Mouse (Mus musculus) MN1 (cell line): Measurements from ENCODE around the gene a.
A peak's percentile ranks its signal among the peaks of the same experiment; 100 is the strongest.
"Not testable (repeated sequence)": the region's sequence is repeated elsewhere in the genome, so short reads cannot be mapped to it uniquely, and the experiment has no call there.

Source experiments
- DNase-seq: peaks from one replicate; pipeline ENCODE4 v3.0.0-alpha.2; 2016; ENCODE audit warnings: low spot score

Gene a

DNA sequence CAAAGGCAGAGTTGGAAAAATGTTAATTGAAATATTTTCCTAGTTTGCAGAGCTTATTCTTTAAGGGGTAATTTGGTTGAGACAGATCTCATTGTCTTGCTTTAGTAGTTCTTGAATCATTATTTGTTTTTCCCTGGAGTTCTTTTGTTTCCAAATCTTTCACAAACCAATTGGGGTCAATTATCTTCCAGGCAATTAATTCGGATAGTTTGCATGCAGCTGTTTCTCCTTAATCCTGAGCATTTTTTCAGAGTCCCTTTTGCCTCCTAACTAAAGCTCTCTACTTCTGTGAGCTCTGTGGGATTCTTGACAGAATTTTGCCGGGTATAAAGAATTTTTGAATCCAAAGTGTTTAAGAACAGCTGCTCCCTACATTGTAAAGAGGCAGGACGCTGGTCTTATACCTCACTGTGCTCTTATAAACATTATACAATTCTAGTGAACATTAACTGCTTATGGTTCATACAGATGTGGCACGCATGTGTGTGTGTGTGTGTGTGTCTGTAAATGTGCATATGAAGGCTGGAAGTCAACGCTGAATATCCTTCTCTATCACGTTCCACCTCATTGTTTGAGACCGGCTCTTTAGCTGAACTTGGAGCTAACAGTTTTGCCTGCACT lies 134.3 kb downstream of the a start:
- no peak for DNase-seq

GRCm38 (mm10) chr2:154926843-154927242 lies 135.6 kb downstream of the a start:
- no peak for DNase-seq

DNA sequence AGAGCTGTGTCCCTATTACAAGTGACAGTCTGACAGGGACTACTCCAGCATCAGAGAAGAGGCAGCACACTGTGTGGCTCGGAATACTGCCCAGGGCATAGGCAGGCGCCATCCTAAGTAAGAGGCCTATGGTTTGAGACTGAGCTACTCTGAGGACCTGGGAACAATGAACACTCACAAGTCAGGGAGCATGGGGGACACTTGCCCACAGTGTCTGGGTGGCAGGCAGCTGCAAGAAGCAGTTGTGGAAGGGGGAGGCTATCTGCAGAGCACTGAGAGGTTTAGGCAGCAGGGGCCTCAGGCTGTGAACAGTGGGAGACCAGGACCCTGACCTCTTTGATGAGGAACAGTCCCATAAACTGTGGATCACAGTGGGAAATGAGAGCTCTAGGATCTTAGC lies 137.1 kb downstream of the a start:
- no peak for DNase-seq

DNA sequence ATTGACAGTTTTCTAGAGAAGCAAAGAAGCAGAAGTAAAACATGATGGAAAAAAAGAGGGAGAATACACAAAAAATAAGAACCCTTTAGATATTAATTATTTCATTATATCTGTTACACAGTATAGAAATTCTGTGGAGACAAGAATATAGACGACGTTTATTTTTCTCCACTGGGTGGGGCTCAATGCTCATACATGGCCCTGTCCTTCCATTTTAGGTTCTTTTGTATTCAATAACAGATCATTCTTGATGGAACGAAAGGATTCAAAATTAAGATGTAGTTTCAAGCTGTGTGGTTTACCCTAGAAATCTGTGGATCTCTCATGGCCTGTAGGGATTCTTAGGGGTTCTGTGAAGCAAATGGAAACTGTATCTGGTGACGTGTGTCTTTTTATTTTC lies 142.7 kb downstream of the a start:
- DNase-seq: no peak

DNA sequence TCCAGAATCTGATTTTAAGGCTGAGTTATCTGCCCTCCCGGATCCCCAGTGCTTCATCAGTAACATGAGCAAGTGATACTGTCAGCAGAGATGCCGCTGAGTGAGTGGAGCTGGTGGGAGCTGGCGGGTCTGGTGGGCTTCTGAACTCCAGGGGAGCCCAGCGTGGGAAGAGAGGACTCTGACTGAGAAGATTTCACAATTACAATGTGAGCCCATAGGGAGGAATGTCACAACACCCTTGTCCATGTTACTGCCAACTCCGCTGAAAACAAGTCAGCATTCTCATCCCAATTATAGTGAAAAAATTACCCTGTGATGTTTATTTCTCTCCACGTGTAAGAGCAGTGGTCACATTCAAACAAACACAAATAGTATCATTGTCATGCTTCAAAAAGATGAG lies 144.9 kb downstream of the a start:
- DNase-seq: no peak

DNA sequence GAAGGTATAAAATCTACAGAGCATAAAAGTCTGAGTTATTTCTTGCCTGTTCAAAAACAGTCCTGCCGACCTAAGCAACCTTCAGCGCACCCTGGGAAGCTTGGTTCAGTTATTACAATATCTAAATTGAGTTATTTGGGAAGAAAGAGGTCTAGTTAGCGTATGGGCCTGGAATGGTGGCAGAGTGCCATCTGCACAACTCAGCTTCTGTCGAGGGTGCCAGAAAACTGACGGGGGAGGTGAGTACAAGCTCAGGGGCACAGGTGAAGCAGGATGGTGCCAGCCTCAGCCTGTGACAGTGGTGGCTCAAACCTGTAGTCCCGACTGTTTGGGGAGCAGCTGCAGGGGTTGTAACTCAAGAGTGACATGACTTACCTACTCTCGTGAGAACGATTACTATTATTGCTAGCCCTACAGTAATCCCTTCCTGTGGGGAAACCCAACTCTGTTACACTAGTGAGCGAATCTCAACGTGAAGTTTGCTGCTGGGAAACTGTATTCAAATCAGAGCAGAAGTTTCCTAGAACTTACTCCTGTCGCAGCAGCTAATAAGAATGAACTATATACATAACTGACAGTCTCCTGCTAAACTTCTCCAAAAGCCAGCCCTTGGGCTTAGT lies 145.4 kb downstream of the a start:
- DNase-seq: no peak

DNA sequence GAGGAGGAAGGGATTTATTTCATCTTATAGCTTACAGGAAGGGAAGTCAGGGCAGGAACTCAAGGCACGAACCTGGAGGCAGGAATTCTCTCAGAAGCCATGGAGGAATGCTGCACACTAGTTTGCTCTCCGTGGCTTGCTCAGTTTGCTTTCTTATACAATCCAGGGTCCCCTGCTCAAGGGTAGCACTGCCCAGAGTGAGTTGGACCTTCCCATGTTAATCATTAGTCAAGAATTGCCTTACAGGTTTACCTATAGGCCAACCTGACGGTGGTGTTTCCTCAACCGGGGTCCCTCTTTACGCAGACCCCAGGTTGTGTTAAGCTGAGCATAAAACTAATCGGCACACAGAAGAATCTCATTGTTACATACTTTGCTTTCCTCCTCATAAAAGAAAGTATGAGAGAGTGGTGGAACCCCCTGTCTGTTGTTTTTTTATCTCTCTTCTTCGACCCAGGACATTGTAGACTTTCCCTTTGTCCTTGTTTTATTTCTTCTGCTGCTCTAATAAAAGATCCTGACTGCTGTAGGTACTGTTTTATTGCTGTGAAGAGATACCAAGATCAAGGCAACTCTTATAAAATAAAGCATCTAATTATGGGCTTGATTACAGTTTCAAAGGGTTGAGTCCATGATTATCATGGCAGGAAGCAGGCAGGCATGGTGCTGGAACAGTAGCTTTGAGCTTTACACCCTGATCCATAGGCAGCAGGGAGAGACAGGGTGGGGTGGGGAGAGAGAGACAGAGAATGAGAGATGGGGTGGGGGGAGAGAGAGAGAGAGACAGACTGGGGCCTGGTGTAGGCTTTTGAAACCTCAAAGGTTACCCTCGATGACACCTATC lies 146.6 kb downstream of the a start:
- DNase-seq: no peak

DNA sequence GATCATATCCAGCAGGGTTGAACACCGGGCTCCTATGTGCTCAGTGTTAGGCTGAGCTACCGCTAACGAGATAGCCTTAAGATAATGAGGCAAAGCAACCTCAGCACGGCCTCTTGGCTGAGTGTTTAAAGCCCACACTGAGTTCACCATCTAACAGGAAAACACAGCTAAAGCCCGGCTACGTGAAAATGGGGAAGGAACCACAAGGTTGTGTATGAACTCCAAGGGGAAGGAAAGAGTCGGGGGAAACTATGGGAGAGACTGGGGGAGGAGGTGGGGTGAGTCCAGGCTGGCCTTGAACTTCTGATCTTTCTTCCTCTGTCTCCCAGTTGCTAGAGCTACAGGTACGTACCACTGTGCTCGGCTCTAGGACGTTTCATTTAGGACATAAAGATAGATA lies 150.8 kb downstream of the a start:
- no peak for DNase-seq

DNA sequence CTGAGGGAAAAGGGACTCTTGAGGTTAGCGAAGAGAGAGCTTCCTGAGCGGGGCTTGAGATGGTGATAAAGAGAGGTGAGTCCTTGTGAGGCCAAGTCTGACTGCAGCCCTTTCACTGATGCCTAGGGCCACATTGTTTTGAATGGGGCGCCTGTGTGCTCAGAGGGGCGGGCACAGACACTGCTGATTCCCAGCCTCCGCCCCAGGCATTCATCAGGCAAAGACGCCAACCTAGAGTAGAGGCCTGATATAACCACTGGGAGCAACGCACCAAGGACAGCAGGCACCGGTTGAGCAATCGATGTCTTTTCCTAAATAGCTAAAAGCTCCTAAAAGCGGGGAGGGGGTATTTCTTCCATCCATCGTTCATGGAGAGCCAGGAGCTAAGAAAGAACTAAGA lies 151.3 kb downstream of the a start:
- DNase-seq: peak; percentile 45

DNA sequence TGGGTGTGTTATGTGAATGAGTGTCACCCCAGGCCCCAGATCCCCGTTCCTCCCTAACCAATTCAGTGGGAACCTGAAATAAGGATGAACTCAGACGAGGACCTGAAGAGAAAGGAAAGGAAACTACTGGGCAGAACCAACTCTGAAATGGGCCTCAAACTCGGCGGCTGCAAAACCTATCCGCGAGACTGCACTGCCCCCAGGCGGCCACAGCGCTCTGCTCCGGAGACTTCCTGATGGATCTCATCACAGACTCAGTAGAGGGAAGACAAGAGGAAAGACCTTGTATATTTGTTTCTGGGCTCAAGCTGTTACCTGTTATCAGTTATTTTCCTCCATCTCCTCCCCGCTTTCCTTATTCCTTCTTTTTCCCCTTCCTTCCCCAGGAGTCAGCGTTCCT lies 151.9 kb downstream of the a start:
- peak; percentile 76 for DNase-seq

DNA sequence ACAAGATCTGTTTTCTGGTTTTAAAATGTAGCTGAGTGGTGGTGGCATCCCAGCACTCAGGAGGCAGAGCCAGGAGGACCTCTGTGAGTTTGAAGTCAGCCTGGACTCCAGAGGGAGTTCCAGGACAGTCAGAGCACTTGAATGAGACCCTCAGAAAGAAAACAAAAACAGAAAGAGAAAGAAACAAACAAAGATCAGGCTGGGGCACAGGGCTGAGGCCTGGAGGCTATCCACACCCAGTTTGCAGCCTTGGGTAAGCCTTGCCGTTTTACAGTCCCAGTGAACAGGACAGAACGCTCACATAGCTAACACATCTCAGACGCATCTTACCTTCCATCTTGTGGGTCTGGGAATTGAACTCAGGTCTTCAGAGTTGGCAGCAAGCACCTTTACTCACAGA lies 155.7 kb downstream of the a start:
- no peak for DNase-seq

DNA sequence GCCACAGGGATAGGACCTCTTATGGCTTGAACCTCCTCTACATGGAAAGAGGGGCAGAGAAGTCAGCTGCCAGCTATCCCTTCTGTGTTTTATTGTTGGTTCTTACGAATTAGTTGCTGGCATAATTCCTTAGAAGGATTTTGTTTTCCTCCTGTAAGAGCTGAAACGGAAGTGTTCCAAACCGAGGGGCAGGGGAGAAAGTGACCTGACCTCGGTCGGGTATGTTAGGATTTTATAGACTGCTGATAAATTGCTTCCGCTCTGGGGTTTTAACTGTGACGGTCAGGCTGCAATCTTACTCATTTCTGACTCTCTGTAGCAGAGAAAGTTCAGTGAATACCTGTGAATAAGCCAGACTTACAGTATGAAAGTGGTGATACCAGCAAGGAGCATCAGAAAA lies 158.2 kb downstream of the a start:
- no peak for DNase-seq

- DNase-seq: no peak
Measured at GRCm38 (mm10) chr2:154949877-154950276, 158.7 kb downstream of the a start.

- no peak for DNase-seq
Measured at GRCm38 (mm10) chr2:154950601-154951000, 159.4 kb downstream of the a start.

DNA sequence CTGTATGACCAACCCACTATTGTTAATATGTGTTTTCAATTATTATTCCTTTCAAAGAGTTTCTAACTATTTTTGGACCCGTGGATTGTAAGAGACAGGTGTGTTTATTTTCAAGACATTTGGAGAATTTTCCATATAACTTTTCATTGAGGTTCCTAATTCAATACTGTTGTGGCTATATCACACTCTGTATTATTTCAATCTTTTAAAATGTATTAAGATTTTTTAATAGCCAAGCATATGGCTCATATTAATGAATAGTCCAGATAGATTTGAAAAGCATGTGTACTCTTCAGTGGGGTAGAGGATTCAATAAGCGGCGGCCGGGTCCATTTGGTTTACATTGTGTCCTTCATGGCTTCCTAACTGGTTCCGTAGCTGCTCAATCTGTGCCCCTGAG lies 168.3 kb downstream of the a start:
- no peak for DNase-seq

DNA sequence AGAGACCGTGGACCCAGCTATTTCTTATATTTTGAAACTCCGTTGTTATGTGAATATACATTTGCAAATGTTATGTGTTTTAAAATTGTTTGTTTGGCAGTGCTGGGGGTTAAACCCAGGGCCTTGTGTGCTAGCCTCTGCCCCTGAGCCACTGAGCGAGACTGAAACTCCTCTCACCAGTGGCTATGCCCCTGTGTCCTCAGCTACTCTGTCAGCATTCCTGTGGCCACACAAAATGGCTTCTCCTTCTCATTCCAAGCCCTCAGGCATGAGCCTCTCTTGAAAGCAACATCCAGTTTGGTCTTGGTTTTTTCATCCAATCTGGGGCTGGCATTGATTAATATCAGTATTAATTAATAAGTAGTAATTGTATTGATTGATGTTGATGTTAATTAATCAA lies 168.7 kb downstream of the a start:
- DNase-seq: no peak

DNA sequence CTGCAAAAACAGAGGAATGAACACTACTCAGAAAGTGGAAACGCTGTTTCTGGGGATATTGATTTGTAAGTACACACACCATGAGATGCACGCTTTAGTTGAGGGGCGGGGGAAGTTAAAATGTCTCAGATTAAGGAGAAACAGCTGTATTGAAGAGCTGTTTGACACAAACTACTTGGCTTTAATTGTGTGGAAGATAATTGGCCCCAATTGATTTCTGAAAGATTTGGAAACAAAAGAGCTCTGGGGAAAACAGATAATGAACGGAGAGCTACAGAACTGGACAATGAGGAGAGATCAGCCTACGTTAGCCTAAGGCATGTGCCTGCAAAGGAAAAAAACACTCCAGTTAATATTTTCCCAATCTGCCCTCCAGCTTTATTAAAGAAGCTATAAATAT lies 172.0 kb downstream of the a start:
- DNase-seq: no peak

- DNase-seq: not testable (repeated sequence)
Measured at GRCm38 (mm10) chr2:154969740-154970397, 178.7 kb downstream of the a start.

DNA sequence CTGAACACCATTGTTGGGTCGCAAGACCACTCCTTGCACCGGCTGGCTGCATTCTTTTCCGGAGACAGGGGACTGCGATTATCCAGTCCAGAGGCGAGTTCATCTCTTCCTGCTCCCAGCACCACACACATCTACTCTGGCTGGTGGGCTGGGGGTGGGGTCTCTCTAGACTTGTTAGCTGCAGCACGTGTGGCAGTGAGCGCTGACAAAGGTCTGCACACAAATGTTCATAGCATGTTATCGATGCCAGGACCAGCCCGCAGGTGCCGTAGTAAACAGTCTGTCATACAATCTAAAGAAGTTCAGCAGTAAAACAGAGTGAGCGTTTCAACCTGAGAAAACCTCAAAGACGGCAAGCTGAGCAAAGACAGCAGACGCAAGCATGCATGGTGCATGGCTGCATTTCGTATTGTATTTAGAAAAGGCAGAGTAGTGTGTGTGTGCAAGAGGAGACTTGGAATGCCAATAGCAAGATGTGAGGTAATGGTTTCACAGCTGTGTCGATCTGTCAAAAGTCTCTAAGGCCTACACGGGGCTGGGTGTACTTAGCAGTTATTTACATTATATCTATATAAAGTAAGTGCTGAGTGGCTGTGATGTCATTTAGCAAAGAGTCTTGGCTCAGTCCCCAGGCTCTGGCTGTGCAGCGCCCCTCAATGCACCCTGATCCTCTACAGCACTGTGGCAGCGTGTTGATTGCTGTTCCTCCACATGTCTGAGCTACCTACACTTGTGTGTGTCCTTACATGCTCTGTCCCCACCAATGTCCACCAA lies 180.9 kb downstream of the a start:
- no peak for DNase-seq

DNA sequence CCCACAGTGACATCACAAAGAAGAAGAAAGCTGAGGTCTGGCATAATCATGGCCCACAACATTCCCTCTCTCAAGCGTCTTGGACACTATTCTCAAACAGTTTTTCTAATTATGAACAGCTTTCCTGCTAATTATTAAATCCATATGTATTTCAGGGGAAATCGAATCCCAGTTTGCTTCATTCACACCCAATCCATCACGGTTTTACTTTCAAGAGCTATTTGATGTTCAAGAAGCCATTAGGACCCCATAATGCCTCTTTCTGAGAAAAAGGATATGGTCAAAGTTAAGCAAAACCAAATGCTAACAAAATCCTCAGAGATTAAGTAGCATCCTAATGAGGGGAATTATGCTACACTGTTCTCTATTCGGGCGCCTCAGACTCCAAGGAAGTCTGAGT lies 181.8 kb downstream of the a start:
- no peak for DNase-seq

GRCm38 (mm10) chr2:154986609-154987008 lies 195.4 kb downstream of the a start:
- no peak for DNase-seq

GRCm38 (mm10) chr2:154991411-154991810 lies 200.2 kb downstream of the a start:
- DNase-seq: no peak
